Mouse (Mus musculus): ENCODE data around the gene Psmb6. TPM values are rescaled to one million over a fixed set of nuclear protein-coding genes. Genes with fewer than 3 reads are reported as not detected.
"Not testable (repeated sequence)": the region's sequence is repeated elsewhere in the genome, so short reads cannot be mapped to it uniquely, and the experiment has no call there.

Psmb6 gene
- polyA plus RNA-seq, 1 experiment from 2014 or later = 828 TPM

GRCm38 (mm10) chr11:70553940-70554339 is 28.8 kb downstream of the Psmb6 start:
- Histone ChIP-seq H3K27me3 (no peaks in the 10 kb centered on the region), H3K27ac (no peak overlapping the region), H3K9ac (no peak overlapping the region), H3K4me1 (0 out of 2 replicates have a peak, but pooled peaks cover 3% of the 10 kb centered on the region), H3K9me3 (no peaks in the 10 kb centered on the region), H3K4me3 (no peak overlapping the region), H3K4me2 (replicated peaks) (no peak overlapping the region), H3K36me3 (peaks cover 3% of the 10 kb centered on the region; the same call in 1 of the 2 replicates)
- 22% methylated on average over 7 of the region's 7 CpGs for WGBS
- ATAC-seq (ENCODE audit: low FRiP score, low read depth) = no peak

- Histone ChIP-seq H3K36me3 (peaks cover 3% of the 10 kb centered on the region; the same call in 1 of the 2 replicates), H3K9ac (no peak overlapping the region), H3K27me3 (no peaks in the 10 kb centered on the region), H3K4me1 (peaks cover 8% of the 10 kb centered on the region; the same call in 1 of the 2 replicates), H3K4me3 (no peak overlapping the region), H3K9me3 (no peaks in the 10 kb centered on the region), H3K4me2 (replicated peaks) (no peak overlapping the region), H3K27ac (no peak overlapping the region)
- no peak for ATAC-seq (ENCODE audit: low FRiP score, low read depth)
- 86% methylated on average over 9 of the region's 9 CpGs for WGBS
Observed at GRCm38 (mm10) chr11:70557545-70557944, 32.4 kb downstream of the Psmb6 start.

GRCm38 (mm10) chr11:70561937-70562286 is 36.7 kb downstream of the Psmb6 start:
- Histone ChIP-seq H3K9ac (peak overlapping the region; percentile 84), H3K27ac (peak overlapping the region; percentile 69; the same call in 1 of the 2 replicates), H3K4me3 (peak overlapping the region; percentile 90), H3K4me2 (replicated peaks) (peak overlapping the region; percentile 92), H3K9me3 (no peaks in the 10 kb centered on the region), H3K4me1 (peaks cover 37% of the 10 kb centered on the region), H3K36me3 (0 out of 2 replicates have a peak, but pooled peaks cover 4% of the 10 kb centered on the region), H3K27me3 (no peaks in the 10 kb centered on the region)
- 4% methylated on average over 2 of the region's 2 CpGs for WGBS
- ATAC-seq (ENCODE audit: low FRiP score, low read depth) = no peak

- Histone ChIP-seq H3K27ac (peak within 1 kb of the TSS; percentile 88), H3K9ac (peak within 1 kb of the TSS; percentile 84), H3K4me3 (peak within 1 kb of the TSS; percentile 90), H3K4me2 (replicated peaks) (peak within 1 kb of the TSS; percentile 92), H3K27me3 (no peaks in the 10 kb centered on the region), H3K36me3 (0 out of 2 replicates have a peak, but pooled peaks cover 6% of the 10 kb centered on the region), H3K9me3 (no peaks in the 10 kb centered on the region), H3K4me1 (peaks cover 39% of the 10 kb centered on the region)
- under 1% methylated on average over 52 of the region's 57 CpGs for WGBS
- peak; percentile 91 for ATAC-seq (ENCODE audit: low FRiP score, low read depth)
Observed at GRCm38 (mm10) chr11:70562287-70562994, 37.3 kb downstream of the Psmb6 start, which contains the start of gene Mink1. Gene Mink1 (plus strand): TSS chr11:70562881.

GRCm38 (mm10) chr11:70562995-70563469 is 37.9 kb downstream of the Psmb6 start:
- H3K4me2 ChIP-seq (replicated peaks) = peak overlapping the region; percentile 92
- peak overlapping the region; percentile 88 for H3K27ac ChIP-seq
- WGBS = under 1% methylated on average over 28 of the region's 31 CpGs
- H3K9ac ChIP-seq = peak overlapping the region; percentile 84
- H3K36me3 ChIP-seq = peaks cover 10% of the 10 kb centered on the region
- peaks cover 39% of the 10 kb centered on the region for H3K4me1 ChIP-seq
- ATAC-seq (ENCODE audit: low FRiP score, low read depth) = peak; percentile 41; the same call in 1 of the 2 replicates
- no peaks in the 10 kb centered on the region for H3K9me3 ChIP-seq
- no peaks in the 10 kb centered on the region for H3K27me3 ChIP-seq
- peak overlapping the region; percentile 90 for H3K4me3 ChIP-seq

- H3K9ac ChIP-seq = peak overlapping the region; percentile 84
- H3K27me3 ChIP-seq = no peaks in the 10 kb centered on the region
- peak overlapping the region; percentile 88 for H3K27ac ChIP-seq
- peaks cover 16% of the 10 kb centered on the region for H3K36me3 ChIP-seq
- ATAC-seq (ENCODE audit: low FRiP score, low read depth) = peak; percentile 1; the same call in 1 of the 2 replicates
- peak overlapping the region; percentile 90 for H3K4me3 ChIP-seq
- WGBS = under 1% methylated on average over 25 of the region's 25 CpGs
- H3K4me2 ChIP-seq (replicated peaks) = peak overlapping the region; percentile 92
- H3K4me1 ChIP-seq = peaks cover 39% of the 10 kb centered on the region
- no peaks in the 10 kb centered on the region for H3K9me3 ChIP-seq
Observed at GRCm38 (mm10) chr11:70563470-70564275, 38.5 kb downstream of the Psmb6 start.

- Histone ChIP-seq H3K27me3 (no peaks in the 10 kb centered on the region), H3K36me3 (peaks cover 16% of the 10 kb centered on the region), H3K9me3 (no peaks in the 10 kb centered on the region), H3K4me1 (peaks cover 39% of the 10 kb centered on the region), H3K4me3 (peak overlapping the region; percentile 90), H3K9ac (peak overlapping the region; percentile 84; the same call in 1 of the 2 replicates), H3K27ac (peak overlapping the region; percentile 88; the same call in 1 of the 2 replicates), H3K4me2 (replicated peaks) (peak overlapping the region; percentile 92)
- WGBS = 33% methylated on average over 4 of the region's 4 CpGs
- ATAC-seq (ENCODE audit: low FRiP score, low read depth) = no peak
Observed at GRCm38 (mm10) chr11:70564276-70564873, 39.2 kb downstream of the Psmb6 start.

GRCm38 (mm10) chr11:70566586-70566985 is 41.4 kb downstream of the Psmb6 start:
- Histone ChIP-seq H3K4me3 (peak overlapping the region; percentile 5; the same call in 1 of the 2 replicates), H3K27me3 (no peaks in the 10 kb centered on the region), H3K9me3 (no peaks in the 10 kb centered on the region), H3K4me1 (peaks cover 42% of the 10 kb centered on the region), H3K27ac (no peak overlapping the region), H3K36me3 (peaks cover 16% of the 10 kb centered on the region), H3K9ac (0 out of 2 replicates have a peak overlapping the region, but pooled peaks have one; percentile 8), H3K4me2 (replicated peaks) (peak overlapping the region; percentile 19)
- WGBS = 45% methylated on average over 7 of the region's 7 CpGs
- ATAC-seq (ENCODE audit: low FRiP score, low read depth) = no peak

GRCm38 (mm10) chr11:70570614-70571013 is 45.4 kb downstream of the Psmb6 start:
- not testable (repeated sequence) for H3K9me3 ChIP-seq; ATAC-seq (ENCODE audit: low FRiP score, low read depth); H3K4me2 ChIP-seq (replicated peaks); H3K27ac ChIP-seq; H3K9ac ChIP-seq; H3K4me3 ChIP-seq; H3K27me3 ChIP-seq
- WGBS = 95% methylated on average over 1 of the region's 1 CpGs
- peaks cover 16% of the 10 kb centered on the region for H3K36me3 ChIP-seq
- H3K4me1 ChIP-seq = peaks cover 44% of the 10 kb centered on the region

GRCm38 (mm10) chr11:70571641-70572040 is 46.5 kb downstream of the Psmb6 start:
- H3K4me1 ChIP-seq = peaks cover 39% of the 10 kb centered on the region
- no peak overlapping the region for H3K4me3 ChIP-seq
- H3K9me3 ChIP-seq = no peaks in the 10 kb centered on the region
- H3K27ac ChIP-seq = no peak overlapping the region
- peaks cover 15% of the 10 kb centered on the region for H3K36me3 ChIP-seq
- no peak overlapping the region for H3K9ac ChIP-seq
- WGBS = 85% methylated on average over 1 of the region's 1 CpGs
- no peak overlapping the region for H3K4me2 ChIP-seq (replicated peaks)
- no peak for ATAC-seq (ENCODE audit: low FRiP score, low read depth)
- no peaks in the 10 kb centered on the region for H3K27me3 ChIP-seq

GRCm38 (mm10) chr11:70572348-70572902 is 47.3 kb downstream of the Psmb6 start:
- no peak overlapping the region for H3K27ac ChIP-seq
- no peak for ATAC-seq (ENCODE audit: low FRiP score, low read depth)
- no peaks in the 10 kb centered on the region for H3K27me3 ChIP-seq
- no peak overlapping the region for H3K4me3 ChIP-seq
- WGBS = 50% methylated on average over 5 of the region's 5 CpGs
- peaks cover 42% of the 10 kb centered on the region for H3K4me1 ChIP-seq
- H3K36me3 ChIP-seq = peaks cover 10% of the 10 kb centered on the region
- no peak overlapping the region for H3K4me2 ChIP-seq (replicated peaks)
- no peak overlapping the region for H3K9ac ChIP-seq
- H3K9me3 ChIP-seq = no peaks in the 10 kb centered on the region
